Mouse (Mus musculus) cerebellum, adult 8-10 months (tissue): Measurements from ENCODE around the gene Fgfr2.
A peak's percentile ranks its signal among the peaks of the same experiment; 100 is the strongest.

Experiments used
- DNase-seq: peaks from one replicate; pipeline ENCODE4 v3.0.0; 2022

Gene Fgfr2

DNA sequence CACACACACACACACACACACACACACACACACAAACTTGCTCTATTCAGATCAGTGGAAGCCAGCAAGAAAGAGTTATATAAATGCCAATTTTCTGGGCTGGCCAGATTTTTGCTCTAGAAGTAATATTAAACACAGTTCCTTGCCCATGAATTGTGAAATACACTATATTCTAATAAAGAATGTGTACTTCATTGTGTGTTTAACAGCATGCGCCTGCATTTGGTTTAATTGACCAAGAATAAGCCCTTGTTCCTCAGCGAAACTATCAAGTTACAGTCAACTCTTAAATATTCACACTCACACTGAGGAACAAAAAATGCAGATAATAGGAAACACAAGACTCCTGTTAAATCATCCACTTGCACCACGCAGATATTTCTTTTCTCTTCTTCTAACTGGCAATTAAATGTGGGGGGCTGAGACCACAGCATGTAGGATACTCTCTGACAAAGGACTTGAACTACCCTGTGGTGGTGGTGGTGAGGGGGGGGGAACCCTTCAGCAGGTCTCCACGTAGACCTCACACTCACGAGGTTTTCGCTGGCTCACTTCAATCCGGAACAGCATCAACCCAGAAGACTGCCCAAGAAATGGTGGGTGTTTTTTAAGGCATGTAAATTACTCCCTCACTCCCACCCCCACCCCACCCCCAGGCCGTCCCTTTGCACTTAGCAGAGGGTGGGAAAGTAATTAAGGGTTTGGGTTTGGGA is 2865.0 kb downstream of the Fgfr2 start:
- no peak for DNase-seq

DNA sequence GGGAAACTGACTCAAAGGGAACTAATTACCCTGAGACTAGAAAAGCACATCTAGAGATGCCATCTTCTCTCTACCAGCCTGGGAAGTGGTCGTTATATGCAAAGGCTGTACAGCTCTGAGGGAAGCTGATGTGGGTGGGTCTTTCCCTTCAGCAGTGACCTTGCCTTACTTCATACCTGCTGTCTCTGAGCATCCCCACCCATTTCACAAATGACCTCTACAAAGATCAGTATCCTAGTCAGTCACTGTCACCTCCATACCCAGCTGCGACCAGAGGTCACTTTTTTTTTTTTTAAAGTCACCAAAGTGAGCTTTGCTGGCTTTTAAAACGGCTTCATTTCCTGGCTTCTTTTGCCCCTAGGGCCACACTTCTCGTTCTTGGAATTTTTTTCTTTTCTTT is 2869.9 kb downstream of the Fgfr2 start:
- DNase-seq, result no peak

- DNase-seq, result no peak
Observed at GRCm38 (mm10) chr7:130251936-130252523, 2871.1 kb downstream of the Fgfr2 start.

- DNase-seq, result no peak
Observed at GRCm38 (mm10) chr7:130250994-130251393, 2872.2 kb downstream of the Fgfr2 start.

- no peak for DNase-seq
Observed at GRCm38 (mm10) chr7:130248403-130248802, 2874.7 kb downstream of the Fgfr2 start.

DNA sequence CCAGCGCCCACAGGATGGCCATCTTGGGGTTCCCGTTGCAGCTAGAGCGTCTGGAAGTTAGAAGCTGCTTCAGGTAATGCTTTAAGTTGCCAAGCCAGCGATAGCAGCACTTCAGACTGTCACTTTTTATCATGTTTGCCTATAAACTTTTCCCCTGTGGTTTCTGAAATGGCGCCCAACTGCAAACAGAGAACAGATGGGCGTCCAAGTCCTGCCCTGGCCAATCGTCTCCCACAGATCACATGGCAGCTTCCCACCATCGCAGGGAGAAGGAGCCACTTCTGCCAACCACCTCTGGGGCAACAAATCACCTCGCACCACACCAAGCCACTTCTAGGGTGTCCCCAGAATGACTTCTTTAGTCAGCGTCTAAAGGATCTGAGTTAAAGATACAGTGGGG is 2875.3 kb downstream of the Fgfr2 start:
- DNase-seq, result no peak

- DNase-seq, result no peak
Observed at GRCm38 (mm10) chr7:130246483-130246882, 2876.7 kb downstream of the Fgfr2 start.

GRCm38 (mm10) chr7:130244545-130244944 is 2878.6 kb downstream of the Fgfr2 start:
- DNase-seq, result no peak

DNA sequence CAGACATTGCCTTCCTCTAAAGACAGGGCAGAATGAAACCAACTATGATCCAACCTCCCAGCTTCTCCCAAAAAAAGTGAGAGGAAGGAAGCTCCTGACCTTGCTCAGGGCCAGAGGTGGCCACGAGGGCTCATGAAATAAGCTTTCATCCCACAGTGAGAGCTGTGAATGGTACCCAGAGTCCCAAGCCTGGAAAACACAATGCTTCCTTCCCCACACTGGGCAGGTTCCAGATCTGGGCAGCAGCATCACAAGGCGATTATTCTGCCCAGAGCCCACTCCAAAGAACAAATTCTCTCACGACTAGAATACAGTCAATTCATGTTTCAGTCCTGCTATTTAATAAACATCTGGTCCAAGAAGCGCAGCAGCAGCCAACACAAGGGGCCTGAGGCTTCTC is 2879.3 kb downstream of the Fgfr2 start:
- DNase-seq, result no peak

DNA sequence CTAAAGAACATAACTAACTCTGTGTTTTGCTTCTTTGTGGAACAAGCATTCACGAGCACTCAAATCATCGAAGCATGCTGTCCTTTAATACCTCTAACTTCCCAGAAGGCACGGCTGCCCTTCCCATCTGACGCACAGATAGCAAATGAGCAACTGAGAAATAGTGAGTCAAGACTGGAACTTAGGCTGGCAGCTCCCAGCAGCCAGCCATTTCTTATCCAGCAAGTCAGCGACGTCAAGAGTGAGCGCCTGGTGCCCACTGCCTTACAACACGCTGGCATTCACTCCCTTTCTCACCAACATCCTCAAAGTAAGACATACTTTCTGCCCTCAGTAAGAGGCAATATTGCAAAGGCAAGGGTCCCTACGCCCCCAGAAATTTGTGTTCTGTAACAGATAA is 2883.0 kb downstream of the Fgfr2 start:
- no peak for DNase-seq

GRCm38 (mm10) chr7:130237244-130237643 is 2885.9 kb downstream of the Fgfr2 start:
- DNase-seq, result no peak

GRCm38 (mm10) chr7:130233777-130234176 is 2889.4 kb downstream of the Fgfr2 start:
- DNase-seq, result no peak

- no peak for DNase-seq
Observed at GRCm38 (mm10) chr7:130230034-130230433, 2893.1 kb downstream of the Fgfr2 start.

GRCm38 (mm10) chr7:130225227-130225626 is 2897.9 kb downstream of the Fgfr2 start:
- no peak for DNase-seq

DNA sequence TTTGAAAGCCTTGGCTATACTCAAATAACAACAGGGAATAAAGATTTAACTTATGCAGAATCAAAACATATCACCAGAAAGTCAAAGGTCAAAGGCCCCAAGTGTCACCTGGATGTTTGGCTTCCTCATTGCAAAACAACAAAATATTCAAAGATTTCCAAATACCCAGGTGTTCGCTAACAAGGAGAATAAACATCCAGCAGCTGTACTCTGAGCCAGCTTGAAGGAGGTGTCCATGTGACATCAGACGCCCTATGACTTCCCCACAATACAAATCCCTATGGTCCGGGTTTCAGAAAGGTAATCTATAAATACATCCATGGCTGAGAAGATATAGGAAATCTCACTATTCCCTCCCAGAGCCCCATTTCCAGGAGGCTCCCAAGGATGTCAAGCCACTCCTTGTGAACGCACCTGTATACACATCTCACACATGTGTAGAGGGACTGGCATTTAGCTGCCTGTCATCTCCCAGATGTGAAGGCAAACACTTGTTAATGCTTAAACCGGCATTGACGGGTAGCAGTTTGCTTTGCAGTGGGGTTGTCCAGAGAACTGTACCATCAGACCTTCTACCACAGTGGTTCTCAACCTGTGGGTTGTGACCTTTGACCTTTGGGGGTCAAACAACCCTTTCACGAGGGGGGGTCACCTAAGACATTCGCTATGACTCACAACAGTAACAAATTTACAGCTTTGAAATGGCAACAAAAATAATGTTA is 2900.4 kb downstream of the Fgfr2 start:
- DNase-seq, result no peak

DNA sequence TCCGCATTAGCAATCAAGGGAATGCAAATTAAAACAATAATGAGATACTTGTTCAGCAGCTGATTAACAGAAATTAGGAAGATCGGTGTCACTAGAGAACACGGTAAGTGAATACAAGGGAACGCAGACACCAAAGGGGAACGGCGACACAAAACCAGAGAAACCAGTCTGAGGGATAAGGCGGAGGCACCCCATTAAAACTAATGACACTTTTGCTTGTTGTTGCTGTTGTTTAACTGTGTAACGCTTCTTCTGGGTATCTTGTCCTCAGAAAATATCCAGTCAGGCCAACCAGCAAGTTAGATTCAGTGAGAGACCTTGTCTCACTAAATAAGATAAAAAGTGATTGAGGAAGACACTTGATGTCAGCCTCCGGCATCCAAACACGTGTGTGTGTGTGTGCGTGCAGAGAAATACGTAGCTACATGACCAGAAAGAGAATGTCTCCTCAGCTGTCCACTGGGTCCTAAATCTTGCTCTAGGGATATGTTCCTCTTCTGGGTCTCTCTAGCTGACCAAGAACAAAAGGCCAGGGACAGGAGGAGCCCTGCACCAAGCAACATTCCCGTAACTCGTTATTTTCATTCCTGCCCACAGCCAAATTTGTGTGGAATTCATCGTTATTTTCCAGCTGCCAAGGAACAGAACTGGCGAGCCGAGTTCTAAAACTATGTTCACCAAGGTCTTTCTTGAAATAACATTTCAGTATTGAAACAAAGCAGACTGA is 2901.3 kb downstream of the Fgfr2 start:
- no peak for DNase-seq

DNA sequence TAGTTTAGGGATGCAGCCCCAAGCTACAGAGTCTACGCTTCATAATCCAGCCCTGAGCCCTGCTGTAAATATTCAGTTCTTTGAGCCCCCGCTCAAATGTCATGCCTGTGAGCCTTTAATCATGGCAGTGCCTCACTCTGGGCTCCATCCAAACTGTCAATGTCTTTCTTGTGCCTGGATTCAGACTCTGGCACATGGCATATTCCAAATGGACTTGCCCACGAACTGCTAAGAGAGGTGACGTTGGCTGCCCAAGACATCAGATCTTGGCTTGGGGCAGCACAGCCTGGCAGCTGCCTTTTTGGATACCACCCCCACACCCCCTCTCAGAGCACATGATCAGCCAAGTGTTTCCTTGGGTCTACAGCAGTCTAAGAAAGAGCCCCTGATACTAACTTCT is 2902.5 kb downstream of the Fgfr2 start:
- DNase-seq, result no peak

DNA sequence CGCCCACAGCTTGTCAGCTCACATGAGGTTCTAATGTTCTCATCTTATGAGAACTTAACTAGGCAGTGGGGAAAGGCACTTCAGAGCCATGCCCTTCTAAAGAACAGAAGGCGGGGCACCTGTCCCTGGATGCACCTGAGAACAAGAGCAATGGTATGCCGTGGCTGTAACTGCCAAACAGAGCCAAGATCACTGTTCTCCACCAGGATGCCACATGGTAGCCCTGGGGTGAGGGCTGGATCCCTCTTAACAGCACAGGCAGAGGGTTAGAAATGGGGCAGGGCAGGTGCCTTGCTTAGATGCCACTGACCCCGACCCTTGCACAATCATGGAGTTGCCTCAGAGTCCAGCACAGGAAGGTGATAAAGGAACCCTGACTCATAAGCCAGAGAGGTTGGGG is 2903.3 kb downstream of the Fgfr2 start:
- DNase-seq, result no peak

GRCm38 (mm10) chr7:130216272-130216671 is 2906.9 kb downstream of the Fgfr2 start:
- no peak for DNase-seq

- peak; percentile 11 for DNase-seq
Observed at GRCm38 (mm10) chr7:130215348-130216252, 2907.6 kb downstream of the Fgfr2 start.

- no peak for DNase-seq
Observed at GRCm38 (mm10) chr7:130213156-130213555, 2910.0 kb downstream of the Fgfr2 start.

GRCm38 (mm10) chr7:130211411-130211810 is 2911.7 kb downstream of the Fgfr2 start:
- DNase-seq, result no peak
